In genomic region chr8:31746855-31747254, GRCm38 (mm10) we compare ENCODE assay signal across 32 mouse cellular contexts.
"Had no signal": no experiment of that assay in that cellular context is flagged by ENCODE, and none has a peak within 500 bp of the region (broad histone marks: within the 10 kb centered on the region; RNA-seq: fewer than 3 reads in every experiment).

No protein-coding gene starts in this region.

- H3K4me2 ChIP-seq: limb, embryonic 12.5 days; limb, embryonic 13.5 days; limb, embryonic 15.5 days; liver, embryonic 11.5 days; liver, embryonic 12.5 days; liver, embryonic 13.5 days; liver, embryonic 15.5 days; lung, embryonic 14.5 days; lung, embryonic 15.5 days; midbrain, embryonic 11.5 days; midbrain, embryonic 12.5 days; midbrain, embryonic 13.5 days; midbrain, embryonic 15.5 days; neural tube, embryonic 12.5 days had no signal

- H3K36me3 ChIP-seq: limb, embryonic 10.5 days; limb, embryonic 12.5 days; limb, embryonic 13.5 days; limb, embryonic 15.5 days; liver, embryonic 12.5 days; liver, embryonic 13.5 days; liver, embryonic 15.5 days; lung, embryonic 15.5 days; midbrain, embryonic 10.5 days; midbrain, embryonic 12.5 days; midbrain, embryonic 13.5 days; midbrain, embryonic 15.5 days; neural tube, embryonic 12.5 days had no signal

- H3K27ac ChIP-seq: limb, embryonic 10.5 days; limb, embryonic 12.5 days; limb, embryonic 13.5 days; limb, embryonic 15.5 days; liver, embryonic 12.5 days; liver, embryonic 13.5 days; liver, embryonic 14.5 days; liver, embryonic 15.5 days; lung, embryonic 15.5 days; macrophage; midbrain, embryonic 10.5 days; midbrain, embryonic 12.5 days; midbrain, embryonic 13.5 days; midbrain, embryonic 15.5 days; neural tube, embryonic 12.5 days had no signal

- DNase-seq: left cerebral cortex, postnatal 4 days; liver; liver, embryonic 13.5 days; liver, postnatal 0 days; lung, adult 18-20 months; lung, adult 2 months; lung, embryonic 14.5 days; lung, postnatal 10 days; lung, postnatal 14 days; lung, postnatal 36 days; lung, postnatal 4 days; midbrain, embryonic 14.5 days had no signal

- H3K9me3 ChIP-seq: limb, embryonic 10.5 days; limb, embryonic 12.5 days; limb, embryonic 13.5 days; limb, embryonic 15.5 days; liver, embryonic 12.5 days; liver, embryonic 13.5 days; liver, embryonic 15.5 days; lung, embryonic 15.5 days; midbrain, embryonic 10.5 days; midbrain, embryonic 12.5 days; midbrain, embryonic 13.5 days; midbrain, embryonic 15.5 days; neural tube, embryonic 12.5 days had no signal

- H3K9ac ChIP-seq: limb, embryonic 12.5 days; limb, embryonic 13.5 days; limb, embryonic 15.5 days; liver, embryonic 12.5 days; liver, embryonic 13.5 days; liver, embryonic 14.5 days; liver, embryonic 15.5 days; liver, postnatal 0 days; lung, embryonic 14.5 days; lung, embryonic 15.5 days; midbrain, embryonic 12.5 days; midbrain, embryonic 13.5 days; midbrain, embryonic 15.5 days; neural tube, embryonic 12.5 days had no signal

- H3K4me1 ChIP-seq: limb, embryonic 10.5 days; limb, embryonic 12.5 days; limb, embryonic 13.5 days; limb, embryonic 15.5 days; liver, embryonic 12.5 days; liver, embryonic 13.5 days; liver, embryonic 15.5 days; lung, embryonic 15.5 days; megakaryocyte, embryonic 14.5 days; midbrain, embryonic 10.5 days; midbrain, embryonic 12.5 days; midbrain, embryonic 13.5 days; midbrain, embryonic 15.5 days; neural tube, embryonic 12.5 days had no signal

- ATAC-seq: liver, embryonic 12.5 days; liver, postnatal 0 days; lung, postnatal 0 days; midbrain, embryonic 13.5 days; midbrain, embryonic 15.5 days; midbrain, embryonic 16.5 days had no signal

- H3K27me3 ChIP-seq: limb, embryonic 12.5 days; limb, embryonic 13.5 days; limb, embryonic 15.5 days; liver, embryonic 12.5 days; liver, embryonic 13.5 days; liver, embryonic 15.5 days; lung, embryonic 15.5 days; megakaryocyte, embryonic 14.5 days; midbrain, embryonic 12.5 days; midbrain, embryonic 13.5 days; midbrain, embryonic 15.5 days; neural tube, embryonic 12.5 days had no signal

- H3K4me3 ChIP-seq: limb, embryonic 10.5 days; limb, embryonic 12.5 days; limb, embryonic 13.5 days; limb, embryonic 15.5 days; liver, embryonic 12.5 days; liver, embryonic 13.5 days; liver, embryonic 15.5 days; lung, embryonic 15.5 days; megakaryocyte, embryonic 14.5 days; midbrain, embryonic 10.5 days; midbrain, embryonic 12.5 days; midbrain, embryonic 13.5 days; midbrain, embryonic 15.5 days; myocyte; neural tube, embryonic 12.5 days had no signal
